In the genomic region with DNA sequence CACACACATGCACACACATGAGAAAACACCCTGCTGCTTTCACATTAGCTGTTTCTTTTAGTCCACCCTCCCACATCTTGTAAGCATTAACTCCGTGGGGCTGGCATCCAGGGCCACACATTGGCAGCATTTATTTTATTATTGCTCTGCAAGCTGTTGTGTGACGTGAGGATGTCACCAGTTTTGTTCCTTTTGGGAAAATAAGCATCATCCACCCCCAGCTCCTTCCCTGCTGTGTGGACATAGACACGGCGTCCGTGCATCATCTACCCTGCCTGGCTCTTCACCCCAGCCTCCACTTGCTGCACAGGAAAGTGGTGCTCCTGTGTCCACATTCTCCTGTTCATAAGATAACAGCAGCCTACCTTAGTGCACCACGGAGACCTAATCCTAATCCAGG, we compare ENCODE assay signal across 18 mouse cellular contexts.
"Had no signal": no experiment of that assay in that cellular context is flagged by ENCODE, and none has a peak within 500 bp of the region (broad histone marks: within the 10 kb centered on the region; RNA-seq: fewer than 3 reads in every experiment).

No protein-coding gene starts in this region.

- H3K27ac ChIP-seq: intestine, embryonic 15.5 days; kidney, embryonic 15.5 days; liver, embryonic 13.5 days; midbrain, embryonic 10.5 days; midbrain, embryonic 13.5 days; neural tube, embryonic 13.5 days; stomach, embryonic 15.5 days had no signal

- H3K4me3 ChIP-seq: intestine, embryonic 15.5 days; kidney, embryonic 15.5 days; liver, embryonic 13.5 days; midbrain, embryonic 10.5 days; midbrain, embryonic 13.5 days; myocyte; neural tube, embryonic 13.5 days; stomach, embryonic 15.5 days had no signal

- H3K9ac ChIP-seq: intestine, embryonic 15.5 days; kidney, embryonic 15.5 days; liver, embryonic 13.5 days; lung, embryonic 14.5 days; midbrain, embryonic 13.5 days; neural tube, embryonic 13.5 days; stomach, embryonic 15.5 days had no signal

- H3K36me3 ChIP-seq: intestine, embryonic 15.5 days; kidney, embryonic 15.5 days; liver, embryonic 13.5 days; midbrain, embryonic 10.5 days; midbrain, embryonic 13.5 days; neural tube, embryonic 13.5 days; stomach, embryonic 15.5 days had no signal

- H3K9me3 ChIP-seq: intestine, embryonic 15.5 days; kidney, embryonic 15.5 days; liver, embryonic 13.5 days; midbrain, embryonic 10.5 days; midbrain, embryonic 13.5 days; neural tube, embryonic 13.5 days; stomach, embryonic 15.5 days had no signal

- H3K4me1 ChIP-seq: intestine, embryonic 15.5 days; megakaryocyte, embryonic 14.5 days; midbrain, embryonic 13.5 days; neural tube, embryonic 13.5 days; stomach, embryonic 15.5 days had no signal

- H3K27me3 ChIP-seq: intestine, embryonic 15.5 days; kidney, embryonic 15.5 days; liver, embryonic 13.5 days; midbrain, embryonic 13.5 days; neural tube, embryonic 13.5 days; stomach, embryonic 15.5 days had no signal

- H3K4me2 ChIP-seq: intestine, embryonic 15.5 days; kidney, embryonic 15.5 days; liver, embryonic 13.5 days; midbrain, embryonic 13.5 days; neural tube, embryonic 13.5 days; stomach, embryonic 15.5 days had no signal

- ATAC-seq: midbrain, embryonic 13.5 days; midbrain, embryonic 16.5 days had no signal

- DNase-seq: kidney, adult 11 months; kidney, postnatal 10 days; liver, embryonic 13.5 days; lung, embryonic 14.5 days; lung, postnatal 10 days; lung, postnatal 36 days; retina, postnatal 1 day; right cerebral cortex, postnatal 25 days; thymus, postnatal 25 days had no signal
